Mouse (Mus musculus) forebrain, embryonic 11.5 days (tissue): ENCODE measurements at regions not wholly inside any gene's neighbourhood (a gene's known extent, or its start where the extent isn't known, plus 50 kb on each side); places are given as distances from the start of the nearest gene placed in this dataset.

Source experiments
- ATAC-seq: fragments of 200-750 bp; cut with Nextera tagmentation; replicated peaks from 2 replicates; pipeline ENCODE4 v1.8.0; 2017; ENCODE audit warnings: moderate TSS enrichment; ENCODE audit not compliant: low FRiP score
- DNase-seq: peaks from one replicate; pipeline ENCODE4 v3.0.0-alpha.2; 2017; ENCODE audit warnings: low spot score
- H3K27ac ChIP-seq: fragments of 300-500 bp; sonication (generic); 2 replicates; pipeline ENCODE4 v1.5.1; 2014; ENCODE audit warnings: low read depth, low read length
- H3K27me3 ChIP-seq: fragments of 300-500 bp; sonication (generic); 2 replicates; pipeline ENCODE4 v1.6.1; 2014; ENCODE audit warnings: mild to moderate bottlenecking, low read length, mixed read lengths; ENCODE audit not compliant: control insufficient read depth, insufficient read depth
- H3K36me3 ChIP-seq: fragments of 300-500 bp; sonication (generic); 2 replicates; pipeline ENCODE4 v1.6.1; 2014; ENCODE audit warnings: mild to moderate bottlenecking, low read length, moderate library complexity, mixed read lengths; ENCODE audit not compliant: control insufficient read depth, insufficient read depth
- H3K4me1 ChIP-seq: fragments of 300-500 bp; sonication (generic); replicated peaks from 2 replicates; pipeline ENCODE4 v1.6.1; 2014; ENCODE audit warnings: low read length, mixed read lengths; ENCODE audit not compliant: control insufficient read depth, insufficient read depth
- H3K4me2 ChIP-seq: fragments of 300-500 bp; sonication (generic); 2 replicates; pipeline ENCODE4 v1.6.1; 2014; ENCODE audit warnings: low read depth, mild to moderate bottlenecking, low read length, moderate library complexity, mixed read lengths; ENCODE audit not compliant: severe bottlenecking
- H3K4me3 ChIP-seq: fragments of 300-500 bp; sonication (generic); 2 replicates; pipeline ENCODE4 v1.5.1; 2014; ENCODE audit warnings: low read depth, low read length
- H3K9ac ChIP-seq: fragments of 300-500 bp; sonication (generic); 2 replicates; pipeline ENCODE4 v1.6.1; 2014; ENCODE audit warnings: low read length
- H3K9me3 ChIP-seq: fragments of 300-500 bp; sonication (generic); 2 replicates; pipeline ENCODE4 v1.6.1; 2016; ENCODE audit warnings: low read length, mixed read lengths; ENCODE audit not compliant: control insufficient read depth
- WGBS: fragments of 180-500 bp; shearing (Covaris S2); extraction: QIAGEN DNeasy Blood & Tissue Kit; methylation state at CpG from one replicate; pipeline ENCODE4 v1.1.7; 2014; 5-methylcytosine and 5-hydroxymethylcytosine counted together

DNA sequence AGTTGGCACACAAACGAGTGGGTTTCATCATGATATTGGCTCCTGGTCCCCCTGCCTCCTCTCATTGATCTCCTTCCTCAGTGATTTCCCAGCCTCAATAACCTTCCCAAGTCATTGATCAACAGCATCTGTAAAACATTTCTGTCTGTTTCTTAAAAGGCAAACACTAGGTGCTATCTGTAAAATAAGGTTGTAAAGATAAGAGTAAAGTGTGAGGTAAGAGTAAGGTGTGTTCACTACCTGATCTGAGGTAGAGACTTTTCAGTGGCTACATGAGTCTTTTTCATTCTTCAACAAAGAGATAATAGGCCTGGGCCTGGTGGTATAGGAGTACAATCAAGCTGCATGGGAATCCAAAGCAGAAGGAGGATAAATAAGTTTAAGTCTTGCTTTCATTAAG lies 55.7 kb downstream of the Plk2 start:
- DNase-seq (no peak), ATAC-seq (no peak)
- H3K9ac ChIP-seq = no peak overlapping the region
- H3K27ac ChIP-seq = no peak overlapping the region
- no peaks in the 10 kb centered on the region for H3K4me1 ChIP-seq
- H3K9me3 ChIP-seq = no peaks in the 10 kb centered on the region
- 51% methylated on average over 1 of the region's 1 CpGs for WGBS
- H3K4me3 ChIP-seq = no peak overlapping the region
- H3K36me3 ChIP-seq = no peaks in the 10 kb centered on the region
- no peak overlapping the region for H3K4me2 ChIP-seq
- no peaks in the 10 kb centered on the region for H3K27me3 ChIP-seq

DNA sequence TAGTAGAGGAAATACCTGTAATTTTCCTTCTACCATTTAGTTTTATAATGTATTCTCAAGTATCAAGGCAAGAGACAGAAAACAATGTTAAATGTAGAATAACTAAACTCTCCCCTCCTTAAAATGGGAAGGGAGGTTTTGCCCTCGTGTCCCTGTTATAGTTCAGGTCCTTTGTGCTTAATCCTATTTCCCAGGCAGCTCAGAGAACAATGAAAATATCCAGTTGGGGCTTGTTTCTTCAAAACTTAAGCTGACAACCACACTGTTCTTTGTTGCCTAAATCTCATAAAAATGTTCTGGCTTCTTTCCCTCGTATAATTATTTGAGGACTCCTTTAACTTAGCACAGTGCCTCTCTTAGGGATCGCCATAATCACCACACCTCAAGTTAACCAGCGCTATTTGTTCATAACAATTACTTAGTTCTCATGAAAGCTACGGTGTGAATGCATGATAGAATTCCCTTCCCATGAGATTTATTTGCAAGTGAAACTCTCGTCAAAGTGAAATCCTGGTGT lies 57.2 kb downstream of the Plk2 start:
- WGBS = 45% methylated on average over 6 of the region's 6 CpGs
- H3K27me3 ChIP-seq = no peaks in the 10 kb centered on the region
- no peak for ATAC-seq
- H3K4me1 ChIP-seq = no peaks in the 10 kb centered on the region
- H3K9ac ChIP-seq = no peak overlapping the region
- no peak overlapping the region for H3K27ac ChIP-seq
- no peak overlapping the region for H3K4me2 ChIP-seq
- no peak overlapping the region for H3K4me3 ChIP-seq
- no peak for DNase-seq
- H3K9me3 ChIP-seq = no peaks in the 10 kb centered on the region
- no peaks in the 10 kb centered on the region for H3K36me3 ChIP-seq

DNA sequence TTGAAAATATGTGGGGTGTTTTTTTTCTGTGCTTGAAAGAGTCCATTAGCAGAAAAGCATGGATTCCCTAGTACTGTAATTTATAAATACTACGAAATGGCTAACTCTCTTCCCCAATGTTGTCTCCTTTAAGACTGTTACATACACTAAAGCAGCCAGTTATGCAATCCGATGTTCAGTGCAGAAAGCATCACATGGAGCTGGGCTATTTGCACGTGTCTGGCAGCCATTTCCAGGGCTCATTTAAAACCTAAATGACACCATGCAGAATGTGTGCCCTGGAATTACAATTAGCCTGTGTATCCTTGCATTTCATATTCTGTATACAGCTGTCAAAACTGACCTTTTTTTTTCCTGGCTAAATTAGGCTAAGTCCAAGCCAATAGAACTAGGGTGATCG lies 60.2 kb downstream of the Plk2 start:
- DNase-seq (no peak), ATAC-seq (no peak)
- Histone ChIP-seq H3K9ac (no peak overlapping the region), H3K9me3 (no peaks in the 10 kb centered on the region), H3K36me3 (no peaks in the 10 kb centered on the region), H3K4me3 (no peak overlapping the region), H3K27ac (no peak overlapping the region), H3K27me3 (no peaks in the 10 kb centered on the region), H3K4me2 (no peak overlapping the region), H3K4me1 (no peaks in the 10 kb centered on the region)
- 86% methylated on average over 4 of the region's 4 CpGs for WGBS

DNA sequence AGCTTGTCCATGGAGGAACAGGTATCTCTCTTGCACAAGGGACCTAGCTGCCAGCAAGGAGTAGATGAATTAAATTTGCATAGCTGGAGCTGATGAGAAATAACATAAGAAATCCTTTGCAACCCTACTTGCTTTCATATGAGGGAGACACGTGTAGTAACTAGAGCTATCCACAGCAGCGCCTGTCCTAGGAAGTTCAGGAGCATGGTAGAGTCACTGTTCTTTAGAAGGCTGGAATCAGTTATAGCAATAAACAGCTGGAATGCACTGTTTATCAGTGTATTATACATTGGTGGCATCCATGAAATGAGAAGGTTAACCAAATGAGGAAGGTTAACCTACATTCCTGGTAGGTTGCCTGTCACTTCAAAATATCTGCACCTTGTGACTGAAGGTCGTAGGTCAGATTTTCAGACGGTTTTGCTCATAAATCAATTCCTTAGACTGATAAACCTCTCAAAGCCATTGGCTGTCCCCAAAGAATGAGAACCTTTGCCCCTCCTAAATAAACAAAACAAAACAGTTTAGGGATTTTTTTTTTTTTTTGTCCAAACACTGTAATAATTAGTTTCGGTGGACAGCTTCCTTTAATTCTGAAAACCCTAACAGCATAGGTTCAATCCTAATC lies 60.8 kb downstream of the Plk2 start:
- 92% methylated on average over 5 of the region's 5 CpGs for WGBS
- no peak overlapping the region for H3K9ac ChIP-seq
- H3K36me3 ChIP-seq = no peaks in the 10 kb centered on the region

DNA sequence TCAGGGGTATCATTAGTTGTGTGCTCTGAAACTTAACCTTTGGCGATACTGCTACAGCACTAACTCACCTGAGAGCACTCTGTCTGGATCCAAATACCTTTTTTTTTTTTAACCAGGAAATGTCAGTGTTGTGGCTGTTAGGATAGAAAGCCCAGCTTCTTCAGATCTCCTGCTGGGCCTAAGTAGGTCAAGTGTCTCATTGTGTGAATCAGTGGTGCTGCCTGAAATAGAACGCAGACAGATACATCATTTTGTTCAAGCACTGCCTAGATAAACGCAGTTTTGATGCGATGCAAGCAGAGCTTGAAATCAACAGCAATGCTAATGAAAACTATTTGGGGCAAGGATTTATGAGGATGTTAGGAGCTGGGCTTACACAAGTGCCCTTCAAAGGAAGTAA lies 63.9 kb downstream of the Plk2 start:
- no peak for DNase-seq
- 85% methylated on average over 4 of the region's 4 CpGs for WGBS

More for the DNA sequence above, 60.8 kb downstream of the Plk2 start:
- Histone ChIP-seq H3K4me2 (no peak overlapping the region), H3K4me1 (no peaks in the 10 kb centered on the region), H3K4me3 (no peak overlapping the region), H3K9me3 (no peaks in the 10 kb centered on the region), H3K27me3 (no peaks in the 10 kb centered on the region), H3K27ac (no peak overlapping the region)
- ATAC-seq (no peak), DNase-seq (no peak)

DNA sequence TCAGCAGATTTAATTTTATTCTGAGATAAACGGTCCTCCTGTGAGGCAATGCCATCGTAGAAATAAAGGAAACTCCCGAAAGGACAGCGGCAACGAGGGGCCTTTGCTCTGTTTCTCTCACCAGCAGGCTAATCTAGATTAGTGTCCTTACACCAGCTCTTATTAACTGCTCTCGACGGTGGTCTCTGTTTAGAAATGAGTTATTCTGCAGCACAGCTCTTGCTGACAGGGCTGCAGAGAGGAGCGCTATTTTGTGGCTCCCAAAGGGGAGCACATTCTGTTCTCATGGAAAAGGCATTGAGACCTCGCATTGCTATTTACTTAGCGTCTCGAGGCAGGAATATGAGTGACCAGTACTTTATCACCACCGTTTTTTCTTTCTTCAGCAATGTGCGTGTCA lies 66.7 kb downstream of the Plk2 start:
- 74% methylated on average over 13 of the region's 13 CpGs for WGBS
- Histone ChIP-seq H3K36me3 (no peaks in the 10 kb centered on the region), H3K27ac (no peak overlapping the region), H3K4me2 (no peak overlapping the region), H3K4me1 (no peaks in the 10 kb centered on the region), H3K27me3 (no peaks in the 10 kb centered on the region), H3K4me3 (no peak overlapping the region), H3K9me3 (no peaks in the 10 kb centered on the region), H3K9ac (no peak overlapping the region)
- no peak for DNase-seq
- no peak for ATAC-seq

More for the DNA sequence above, 63.9 kb downstream of the Plk2 start:
- no peak overlapping the region for H3K4me2 ChIP-seq
- no peaks in the 10 kb centered on the region for H3K36me3 ChIP-seq
- no peaks in the 10 kb centered on the region for H3K27me3 ChIP-seq
- H3K9me3 ChIP-seq = no peaks in the 10 kb centered on the region
- H3K27ac ChIP-seq = no peak overlapping the region
- ATAC-seq = no peak
- H3K4me3 ChIP-seq = no peak overlapping the region
- no peaks in the 10 kb centered on the region for H3K4me1 ChIP-seq
- no peak overlapping the region for H3K9ac ChIP-seq

DNA sequence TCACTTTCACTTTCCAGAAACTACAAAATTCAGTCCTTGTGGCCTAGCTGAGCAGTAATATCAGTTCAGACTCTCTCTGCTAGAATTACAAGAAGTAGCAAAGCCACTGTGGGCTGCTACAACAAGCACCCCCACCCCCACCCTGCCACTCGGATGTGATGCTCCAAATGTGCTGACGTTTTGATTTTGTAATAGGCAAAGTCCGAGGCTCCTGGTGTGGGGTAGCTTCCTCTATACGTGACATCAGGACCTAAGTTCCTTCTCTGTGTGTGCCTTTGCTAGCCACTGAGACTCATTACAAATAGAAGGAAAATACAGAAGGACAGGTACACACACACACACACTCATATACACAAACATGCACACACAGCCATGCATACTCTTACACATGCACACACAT lies 76.7 kb downstream of the Plk2 start:
- DNase-seq (no peak), ATAC-seq (no peak)
- no peaks in the 10 kb centered on the region for H3K9me3 ChIP-seq
- no peak overlapping the region for H3K9ac ChIP-seq
- 59% methylated on average over 4 of the region's 4 CpGs for WGBS
- H3K27ac ChIP-seq = no peak overlapping the region
- H3K4me1 ChIP-seq = no peaks in the 10 kb centered on the region
- H3K36me3 ChIP-seq = no peaks in the 10 kb centered on the region
- no peak overlapping the region for H3K4me3 ChIP-seq
- no peak overlapping the region for H3K4me2 ChIP-seq
- no peaks in the 10 kb centered on the region for H3K27me3 ChIP-seq

DNA sequence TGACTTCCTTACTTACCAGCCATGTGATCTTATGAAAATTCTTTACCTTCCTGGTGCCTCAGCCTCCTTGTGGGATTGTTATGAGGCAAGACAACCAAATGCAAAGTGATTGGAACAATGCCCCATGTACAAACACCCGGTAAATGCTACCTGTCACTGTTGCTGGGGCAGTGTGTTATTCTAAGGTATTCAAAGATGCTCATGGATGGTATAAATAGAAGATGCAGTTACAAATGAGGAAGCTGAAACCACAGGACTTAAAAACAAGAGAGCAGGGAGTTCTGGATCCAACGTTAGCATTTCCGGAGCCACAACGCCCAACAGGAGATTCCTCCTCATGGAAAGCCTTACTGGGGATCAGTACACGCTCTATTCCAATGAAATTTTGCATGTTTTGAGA lies 82.9 kb downstream of the Plk2 start:
- Histone ChIP-seq H3K4me3 (no peak overlapping the region), H3K9ac (no peak overlapping the region), H3K27ac (no peak overlapping the region), H3K27me3 (no peaks in the 10 kb centered on the region), H3K9me3 (no peaks in the 10 kb centered on the region), H3K4me1 (no peaks in the 10 kb centered on the region), H3K4me2 (no peak overlapping the region), H3K36me3 (no peaks in the 10 kb centered on the region)
- no peak for ATAC-seq
- 94% methylated on average over 5 of the region's 5 CpGs for WGBS
- DNase-seq = no peak

DNA sequence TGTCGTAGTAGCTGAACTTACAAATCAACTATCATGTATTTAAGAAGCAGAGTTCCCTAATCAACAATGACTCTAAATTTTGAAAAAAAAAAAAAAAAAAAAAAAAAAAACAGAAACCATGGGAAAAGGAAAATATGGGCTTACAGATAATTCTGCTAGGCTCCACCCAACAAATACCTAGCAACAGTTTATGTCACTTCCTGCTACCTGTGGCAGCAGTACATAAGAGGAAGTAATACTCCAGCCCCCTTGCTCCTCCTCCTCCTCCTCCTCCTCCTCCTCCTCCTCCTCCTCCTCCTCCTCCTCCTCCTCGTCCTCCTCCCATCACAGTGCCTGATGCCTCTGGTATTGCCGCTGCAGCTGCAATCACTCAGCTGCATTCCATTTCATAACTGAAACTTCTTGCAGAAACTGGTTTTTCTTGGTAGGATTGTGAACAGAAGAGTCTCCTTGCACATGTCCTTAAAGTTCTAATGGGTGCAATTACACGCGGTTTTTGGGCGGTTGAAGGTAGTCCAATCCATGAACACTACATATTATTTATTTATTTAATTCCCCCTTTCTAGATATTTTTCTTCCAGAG lies 89.6 kb downstream of the Plk2 start:
- 91% methylated on average over 5 of the region's 6 CpGs for WGBS
- Histone ChIP-seq H3K4me1 (no peaks in the 10 kb centered on the region), H3K9me3 (no peaks in the 10 kb centered on the region), H3K4me3 (no peak overlapping the region), H3K36me3 (no peaks in the 10 kb centered on the region), H3K27me3 (no peaks in the 10 kb centered on the region), H3K9ac (no peak overlapping the region), H3K4me2 (no peak overlapping the region), H3K27ac (no peak overlapping the region)
- DNase-seq (no peak), ATAC-seq (no peak)
